Mouse (Mus musculus) stomach, embryonic 16.5 days (tissue): ENCODE results near the gene Wfdc2. TPM values are rescaled to one million over a fixed set of nuclear protein-coding genes. Genes with fewer than 3 reads are reported as not detected.
"Not testable (repeated sequence)": the region's sequence is repeated elsewhere in the genome, so short reads cannot be mapped to it uniquely, and the experiment has no call there.

Experiments used
- ATAC-seq: fragments of 200-750 bp; cut with Nextera tagmentation; 2 replicates; pipeline ENCODE4 v1.8.0; 2017; ENCODE audit warnings: moderate number of reproducible peaks, moderate TSS enrichment; ENCODE audit not compliant: insufficient read depth, low FRiP score
- H3K27ac ChIP-seq: fragments of 300-500 bp; sonication (generic); 2 replicates; pipeline ENCODE4 v1.5.1; 2014; ENCODE audit warnings: low read length
- H3K27me3 ChIP-seq: fragments of 300-500 bp; sonication (generic); 2 replicates; pipeline ENCODE4 v1.6.1; 2014; ENCODE audit warnings: low read length, control low read depth, mixed read lengths; ENCODE audit not compliant: control insufficient read depth, insufficient read depth
- H3K36me3 ChIP-seq: fragments of 300-500 bp; sonication (generic); 2 replicates; pipeline ENCODE4 v1.6.1; 2014; ENCODE audit warnings: low read length; ENCODE audit not compliant: control insufficient read depth, insufficient read depth
- H3K4me1 ChIP-seq: fragments of 300-500 bp; sonication (generic); 2 replicates; pipeline ENCODE4 v1.6.1; 2014; ENCODE audit warnings: low read length, control low read depth, mixed read lengths; ENCODE audit not compliant: control insufficient read depth, insufficient read depth
- H3K4me2 ChIP-seq: fragments of 300-500 bp; sonication (generic); 2 replicates; pipeline ENCODE4 v1.6.1; 2014; ENCODE audit warnings: low read depth, low read length, mixed read lengths
- H3K4me3 ChIP-seq: fragments of 300-500 bp; sonication (generic); replicated peaks from 2 replicates; pipeline ENCODE4 v1.5.1; 2014; ENCODE audit warnings: mild to moderate bottlenecking, low read length
- H3K9ac ChIP-seq: fragments of 300-500 bp; sonication (generic); 2 replicates; pipeline ENCODE4 v1.6.1; 2014; ENCODE audit warnings: low read length
- H3K9me3 ChIP-seq: fragments of 300-500 bp; sonication (generic); replicated peaks from 2 replicates; pipeline ENCODE4 v1.6.1; 2016; ENCODE audit warnings: low read length, control low read depth; ENCODE audit not compliant: control insufficient read depth
- WGBS: fragments of 180-500 bp; shearing (Covaris S2); extraction: QIAGEN DNeasy Blood & Tissue Kit; methylation state at CpG from one replicate; pipeline ENCODE4 v1.1.7; 2014; 5-methylcytosine and 5-hydroxymethylcytosine counted together
- polyA plus RNA-seq: library from polyadenylated mRNA; unstranded; fragments of >200 nt; fragmentation: Nextera tagmentation; extraction: Ambion mirVana; gene quantifications from 2 replicates; pipeline ENCODE4 v1.2.1, GENCODE M21; 2015

Wfdc2 gene
- polyA plus RNA-seq, 1 experiment from 2014 or later, result 155 TPM

GRCm38 (mm10) chr2:164592014-164592413 lies 29.8 kb downstream of the Wfdc2 start:
- Histone ChIP-seq H3K4me2 (no peak overlapping the region), H3K9ac (no peak overlapping the region), H3K4me1 (no peaks in the 10 kb centered on the region), H3K27ac (no peak overlapping the region), H3K36me3 (no peaks in the 10 kb centered on the region), H3K4me3 (no peak overlapping the region), H3K27me3 (no peaks in the 10 kb centered on the region), H3K9me3 (no peaks in the 10 kb centered on the region)
- ATAC-seq, result no peak
- 4% methylated on average over 4 of the region's 4 CpGs for WGBS

GRCm38 (mm10) chr2:164593494-164593893 lies 31.3 kb downstream of the Wfdc2 start, which contains the start of gene Eppin:
Gene Eppin, minus strand, starts transcription at chr2:164593594.
- Histone ChIP-seq H3K4me2 (no peak within 1 kb of the TSS), H3K9me3 (no peaks in the 10 kb centered on the region), H3K4me1 (no peaks in the 10 kb centered on the region), H3K27me3 (no peaks in the 10 kb centered on the region), H3K36me3 (no peaks in the 10 kb centered on the region), H3K9ac (no peak within 1 kb of the TSS), H3K27ac (no peak within 1 kb of the TSS), H3K4me3 (no peak within 1 kb of the TSS)
- 81% methylated on average over 4 of the region's 4 CpGs for WGBS
- no peak for ATAC-seq

- Histone ChIP-seq H3K4me1 (no peaks in the 10 kb centered on the region), H3K36me3 (no peaks in the 10 kb centered on the region), H3K4me3 (no peak overlapping the region), H3K9ac (no peak overlapping the region), H3K27me3 (no peaks in the 10 kb centered on the region), H3K4me2 (no peak overlapping the region), H3K27ac (no peak overlapping the region), H3K9me3 (peaks cover 6% of the 10 kb centered on the region; the same call in 1 of the 2 replicates)
- 70% methylated on average over 3 of the region's 3 CpGs for WGBS
- no peak for ATAC-seq
These were observed 38.0 kb downstream of the Wfdc2 start for GRCm38 (mm10) chr2:164600179-164600578.

- H3K4me2 ChIP-seq, result no peak overlapping the region
- H3K9ac ChIP-seq, result no peak overlapping the region
- H3K27me3 ChIP-seq, result no peaks in the 10 kb centered on the region
- no peak overlapping the region for H3K4me3 ChIP-seq
- H3K9me3 ChIP-seq, result peaks cover 6% of the 10 kb centered on the region; the same call in 1 of the 2 replicates
- no peaks in the 10 kb centered on the region for H3K36me3 ChIP-seq
- ATAC-seq, result no peak
- H3K4me1 ChIP-seq, result no peaks in the 10 kb centered on the region
- no peak overlapping the region for H3K27ac ChIP-seq
- WGBS, result 92% methylated on average over 3 of the region's 3 CpGs
These were observed 41.3 kb downstream of the Wfdc2 start for GRCm38 (mm10) chr2:164603482-164603881.

GRCm38 (mm10) chr2:164604411-164604810 lies 42.2 kb downstream of the Wfdc2 start:
- Histone ChIP-seq H3K4me2 (no peak overlapping the region), H3K4me1 (no peaks in the 10 kb centered on the region), H3K4me3 (no peak overlapping the region), H3K27me3 (no peaks in the 10 kb centered on the region), H3K9me3 (peaks cover 6% of the 10 kb centered on the region; the same call in 1 of the 2 replicates), H3K36me3 (no peaks in the 10 kb centered on the region), H3K27ac (no peak overlapping the region), H3K9ac (no peak overlapping the region)
- WGBS, result 86% methylated on average over 8 of the region's 8 CpGs
- no peak for ATAC-seq

GRCm38 (mm10) chr2:164608781-164609180 lies 46.6 kb downstream of the Wfdc2 start:
- Histone ChIP-seq H3K9ac (no peak overlapping the region), H3K9me3 (no peaks in the 10 kb centered on the region; the same call in 1 of the 2 replicates), H3K27me3 (no peaks in the 10 kb centered on the region), H3K4me2 (no peak overlapping the region), H3K27ac (no peak overlapping the region), H3K4me3 (no peak overlapping the region), H3K4me1 (no peaks in the 10 kb centered on the region), H3K36me3 (no peaks in the 10 kb centered on the region)
- no peak for ATAC-seq
- WGBS, result 61% methylated on average over 6 of the region's 6 CpGs

- not testable (repeated sequence) for H3K27me3 ChIP-seq, ATAC-seq, H3K36me3 ChIP-seq, H3K4me1 ChIP-seq, H3K27ac ChIP-seq, H3K9me3 ChIP-seq, H3K4me3 ChIP-seq, H3K9ac ChIP-seq, H3K4me2 ChIP-seq
- WGBS, result 48% methylated on average over 8 of the region's 8 CpGs
These were observed 51.3 kb downstream of the Wfdc2 start, which contains the start of the genes Wfdc6b and Wfdc8 for GRCm38 (mm10) chr2:164613471-164613870. Gene Wfdc6b, plus strand, starts transcription at chr2:164613522. Gene Wfdc8, minus strand, starts transcription at chr2:164613626.

GRCm38 (mm10) chr2:164615386-164615785 lies 53.2 kb downstream of the Wfdc2 start:
- H3K4me2 ChIP-seq, result no peak overlapping the region
- WGBS, result 91% methylated on average over 3 of the region's 3 CpGs
- no peaks in the 10 kb centered on the region for H3K27me3 ChIP-seq
- H3K36me3 ChIP-seq, result no peaks in the 10 kb centered on the region
- no peaks in the 10 kb centered on the region for H3K4me1 ChIP-seq
- ATAC-seq, result no peak
- no peak overlapping the region for H3K4me3 ChIP-seq
- H3K9ac ChIP-seq, result no peak overlapping the region
- no peaks in the 10 kb centered on the region for H3K9me3 ChIP-seq
- no peak overlapping the region for H3K27ac ChIP-seq
